Mouse (Mus musculus) monocyte, adult 5-6 weeks (primary cell): ENCODE results near the gene Csnk1g2. TPM values are rescaled to one million over a fixed set of nuclear protein-coding genes. Genes with fewer than 3 reads are reported as not detected.

Experiments used
- total RNA-seq: library from RNA; stranded (forward); fragments of 200-1000, 200-491, 200-594 nt; gene quantifications from 3 replicates; pipeline ENCODE4 v1.2.3, GENCODE M21; 2017

Gene Csnk1g2
- total RNA-seq, 1 experiment from 2014 or later: 192 TPM

Other genes starting within 250 kb of the Csnk1g2 start
- 4.1 to 5.3 TPM (median 5.2 TPM) in 3 replicates for gene Mex3d, start 235.2 kb upstream of the Csnk1g2 start, total RNA-seq
- gene Mbd3, start 223.3 kb upstream of the Csnk1g2 start, total RNA-seq: 11.4 to 34.6 TPM (median 18.6 TPM) in 3 replicates
- 56.9 to 82.5 TPM (median 76.8 TPM) in 3 replicates for gene Uqcr11, start 216.0 kb upstream of the Csnk1g2 start, total RNA-seq
- gene Tcf3, start 189.2 kb upstream of the Csnk1g2 start, total RNA-seq: 18.9 to 30.0 TPM (median 26.1 TPM) in 3 replicates
- gene Onecut3, start 128.0 kb upstream of the Csnk1g2 start, total RNA-seq: not detected in 3 replicates
- gene Atp8b3, start 83.7 kb upstream of the Csnk1g2 start, total RNA-seq: 1.0 to 1.6 TPM in 2 of 3 replicates, not detected in the other
- 21.1 to 32.2 TPM (median 24.1 TPM) in 3 replicates for gene Rexo1, start 61.3 kb upstream of the Csnk1g2 start, total RNA-seq
- gene Klf16, start 45.5 kb upstream of the Csnk1g2 start, total RNA-seq: 5.1 to 8.5 TPM (median 8.2 TPM) in 3 replicates
- 15.2 to 20.8 TPM (median 17.0 TPM) in 3 replicates for gene Abhd17a, start 32.5 kb upstream of the Csnk1g2 start, total RNA-seq
- 6.0 to 11.2 TPM (median 7.9 TPM) in 3 replicates for gene Scamp4, start 20.0 kb upstream of the Csnk1g2 start, total RNA-seq
- 1.8 TPM in 1 of 3 replicates, not detected in the others for gene Adat3, start 20.0 kb upstream of the Csnk1g2 start, total RNA-seq
- 0.78 to 1.0 TPM in 2 of 3 replicates, not detected in the other for gene Gm49322, start 16.8 kb upstream of the Csnk1g2 start, total RNA-seq
- 14.6 to 23.9 TPM (median 23.1 TPM) in 3 replicates for gene Btbd2, start 34.2 kb downstream of the Csnk1g2 start, total RNA-seq
- 56.7 to 115 TPM (median 94.0 TPM) in 3 replicates for gene Mknk2, start 55.3 kb downstream of the Csnk1g2 start, total RNA-seq
- gene Mob3a, start 79.1 kb downstream of the Csnk1g2 start, total RNA-seq: 57.4 to 129 TPM (median 87.2 TPM) in 3 replicates
- 10.6 to 17.9 TPM (median 17.1 TPM) in 3 replicates for gene Izumo4, start 79.3 kb downstream of the Csnk1g2 start, total RNA-seq
- gene Ap3d1, start 119.4 kb downstream of the Csnk1g2 start, total RNA-seq: 65.5 to 110 TPM (median 103 TPM) in 3 replicates
- 5.2 to 17.7 TPM (median 6.3 TPM) in 3 replicates for gene Dot1l, start 132.4 kb downstream of the Csnk1g2 start, total RNA-seq
- gene Sf3a2, start 175.4 kb downstream of the Csnk1g2 start, total RNA-seq: 9.4 to 23.3 TPM (median 10.7 TPM) in 3 replicates
- 29.4 to 59.3 TPM (median 41.3 TPM) in 3 replicates for gene Plekhj1, start 175.8 kb downstream of the Csnk1g2 start, total RNA-seq
- not detected in 3 replicates for gene Amh, start 182.4 kb downstream of the Csnk1g2 start, total RNA-seq
- not detected in 3 replicates for gene Jsrp1, start 190.7 kb downstream of the Csnk1g2 start, total RNA-seq
- 242 to 281 TPM (median 259 TPM) in 3 replicates for gene Oaz1, start 203.8 kb downstream of the Csnk1g2 start, total RNA-seq
- not detected in 3 replicates for gene Lingo3, start 221.2 kb downstream of the Csnk1g2 start, total RNA-seq
- 78.9 to 86.7 TPM (median 80.7 TPM) in 3 replicates for gene Lsm7, start 232.4 kb downstream of the Csnk1g2 start, total RNA-seq
- 8.1 to 18.2 TPM (median 8.2 TPM) in 3 replicates for gene Sppl2b, start 232.4 kb downstream of the Csnk1g2 start, total RNA-seq
- not detected in 3 replicates for gene Tmprss9, start 249.0 kb downstream of the Csnk1g2 start, total RNA-seq